Mouse (Mus musculus) ES-Bruce4 (cell line): ENCODE results near the gene Cdh6. TPM values are rescaled to one million over a fixed set of nuclear protein-coding genes. Genes with fewer than 3 reads are reported as not detected.
A peak's percentile ranks its signal among the peaks of the same experiment; 100 is the strongest.

Source experiments
- H3K27ac ChIP-seq: 2 replicates; pipeline ENCODE4 v1.5.1; 2012; ENCODE audit warnings: low read length, inconsistent platforms; ENCODE audit not compliant: insufficient read depth
- H3K27me3 ChIP-seq: 2 replicates; pipeline ENCODE4 v1.6.1; 2012; ENCODE audit warnings: mild to moderate bottlenecking, low read length, inconsistent platforms; ENCODE audit not compliant: control insufficient read depth, poor library complexity, insufficient read depth, severe bottlenecking
- H3K36me3 ChIP-seq: 2 replicates; pipeline ENCODE4 v1.6.1; 2012; ENCODE audit warnings: inconsistent platforms, mild to moderate bottlenecking, low read length, moderate library complexity; ENCODE audit not compliant: control insufficient read depth, poor library complexity, insufficient read depth, severe bottlenecking
- H3K4me1 ChIP-seq: one replicate; pipeline ENCODE4 v1.8.1; 2011; ENCODE audit warnings: low read length; ENCODE audit not compliant: control insufficient read depth, insufficient read depth
- H3K4me3 ChIP-seq: 2 replicates; pipeline ENCODE4 v1.5.1; 2011; ENCODE audit warnings: low read depth, mild to moderate bottlenecking, low read length
- H3K9ac ChIP-seq: 2 replicates; pipeline ENCODE4 v1.6.1; 2012; ENCODE audit warnings: low read depth, mild to moderate bottlenecking, inconsistent platforms; ENCODE audit not compliant: poor library complexity, severe bottlenecking
- H3K9me3 ChIP-seq: replicated peaks from 2 replicates; pipeline ENCODE4 v1.6.1; 2012; ENCODE audit warnings: mild to moderate bottlenecking, low read length, inconsistent platforms; ENCODE audit not compliant: control insufficient read depth, poor library complexity, insufficient read depth, severe bottlenecking
- CTCF ChIP-seq: IDR thresholded peaks from one replicate; pipeline ENCODE4 v1.8.1; 2011; ENCODE audit warnings: low read depth, low read length
- EP300 ChIP-seq: IDR thresholded peaks from 2 replicates; pipeline ENCODE4 v1.6.1; 2011; ENCODE audit warnings: low read depth, low read length; ENCODE audit not compliant: insufficient read depth
- POLR2A ChIP-seq: IDR thresholded peaks from one replicate; pipeline ENCODE4 v1.8.1; 2011; ENCODE audit warnings: low read length; ENCODE audit not compliant: insufficient read depth
- polyA plus RNA-seq: library from polyadenylated mRNA; stranded (reverse); fragments of >200 nt; gene quantifications from 2 replicates; pipeline ENCODE4 v1.2.4, GENCODE M21; 2011; ENCODE audit warnings: low read depth; ENCODE audit not compliant: missing spikeins, insufficient read depth, insufficient read length

Cdh6 gene
- polyA plus RNA-seq, 1 experiment, result 0.12 TPM

- Histone ChIP-seq H3K4me3 (no peak overlapping the region), H3K27ac (no peak overlapping the region), H3K9ac (no peak overlapping the region)
These were observed 39.4 kb downstream of the Cdh6 start for GRCm38 (mm10) chr15:13134086-13134485.

GRCm38 (mm10) chr15:13133370-13133769, 40.1 kb downstream of the Cdh6 start:
- H3K4me3 ChIP-seq, result no peak overlapping the region

More at GRCm38 (mm10) chr15:13134086-13134485, 39.4 kb downstream of the Cdh6 start:
- Histone ChIP-seq H3K36me3 (no peaks in the 10 kb centered on the region), H3K9me3 (no peaks in the 10 kb centered on the region), H3K4me1 (no peaks in the 10 kb centered on the region), H3K27me3 (no peaks in the 10 kb centered on the region)
- TF ChIP-seq CTCF, result peak; percentile 8
- TF ChIP-seq POLR2A, result no peak

GRCm38 (mm10) chr15:13132493-13132892, 41.0 kb downstream of the Cdh6 start:
- no peak overlapping the region for H3K4me3 ChIP-seq
- no peak overlapping the region for H3K27ac ChIP-seq
- H3K4me1 ChIP-seq, result no peaks in the 10 kb centered on the region
- H3K27me3 ChIP-seq, result no peaks in the 10 kb centered on the region
- no peaks in the 10 kb centered on the region for H3K9me3 ChIP-seq
- no peak overlapping the region for H3K9ac ChIP-seq
- no peaks in the 10 kb centered on the region for H3K36me3 ChIP-seq
- no peak for TF ChIP-seq POLR2A
- TF ChIP-seq CTCF, result no peak
- TF ChIP-seq EP300, result no peak

More at GRCm38 (mm10) chr15:13133370-13133769, 40.1 kb downstream of the Cdh6 start:
- Histone ChIP-seq H3K36me3 (no peaks in the 10 kb centered on the region), H3K4me1 (no peaks in the 10 kb centered on the region), H3K9me3 (no peaks in the 10 kb centered on the region), H3K27me3 (no peaks in the 10 kb centered on the region), H3K27ac (no peak overlapping the region), H3K9ac (no peak overlapping the region)
- peak; percentile 68 for TF ChIP-seq CTCF
- TF ChIP-seq EP300, result no peak

GRCm38 (mm10) chr15:13130246-13130645, 43.2 kb downstream of the Cdh6 start:
- Histone ChIP-seq H3K9me3 (no peaks in the 10 kb centered on the region), H3K36me3 (no peaks in the 10 kb centered on the region), H3K9ac (no peak overlapping the region), H3K4me3 (no peak overlapping the region), H3K27ac (no peak overlapping the region), H3K4me1 (no peaks in the 10 kb centered on the region), H3K27me3 (no peaks in the 10 kb centered on the region)
- TF ChIP-seq CTCF (no peak), EP300 (no peak), POLR2A (no peak)

GRCm38 (mm10) chr15:13100341-13100740, 73.1 kb downstream of the Cdh6 start:
- Histone ChIP-seq H3K9ac (no peak overlapping the region), H3K9me3 (no peaks in the 10 kb centered on the region), H3K4me3 (no peak overlapping the region), H3K27ac (no peak overlapping the region), H3K36me3 (no peaks in the 10 kb centered on the region; the same call in 1 of the 2 replicates), H3K27me3 (no peaks in the 10 kb centered on the region), H3K4me1 (no peaks in the 10 kb centered on the region)
- TF ChIP-seq EP300 (no peak), CTCF (no peak), POLR2A (no peak)

GRCm38 (mm10) chr15:13097861-13098260, 75.6 kb downstream of the Cdh6 start:
- TF ChIP-seq EP300 (no peak), CTCF (no peak), POLR2A (no peak)
- Histone ChIP-seq H3K9me3 (no peaks in the 10 kb centered on the region), H3K4me1 (peaks cover 3% of the 10 kb centered on the region), H3K9ac (no peak overlapping the region), H3K36me3 (no peaks in the 10 kb centered on the region), H3K27ac (no peak overlapping the region), H3K4me3 (no peak overlapping the region), H3K27me3 (no peaks in the 10 kb centered on the region)
